Mouse (Mus musculus): ENCODE measurements around the gene Il16. TPM values are rescaled to one million over a fixed set of nuclear protein-coding genes. Genes with fewer than 3 reads are reported as not detected.

Gene Il16
- total RNA-seq, 2 experiments from 2014 or later, result 18.6 to 66.4 TPM

DNA sequence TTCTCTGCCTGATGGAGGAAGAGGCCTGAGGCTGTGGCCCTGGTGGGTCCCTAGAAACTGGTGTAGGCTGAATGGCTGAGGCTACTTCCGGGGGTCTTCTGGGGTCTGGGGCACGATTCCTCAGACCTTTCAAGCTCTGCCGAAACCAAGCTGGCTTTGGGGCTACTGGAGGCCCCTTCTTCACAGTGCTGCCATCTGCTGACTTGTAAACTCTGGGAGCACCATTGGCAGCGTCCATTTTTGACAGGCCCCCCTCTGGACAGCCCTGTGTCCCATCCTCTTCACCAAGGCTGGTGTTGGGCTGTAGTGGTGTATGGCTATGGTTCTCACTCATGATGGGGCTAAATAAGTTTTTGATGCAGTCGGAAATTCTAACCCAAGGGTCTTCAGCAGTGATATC lies 93.0 kb downstream of the Il16 start:
- ATAC-seq (replicated peaks; ENCODE audit: poor library complexity), result no peak

DNA sequence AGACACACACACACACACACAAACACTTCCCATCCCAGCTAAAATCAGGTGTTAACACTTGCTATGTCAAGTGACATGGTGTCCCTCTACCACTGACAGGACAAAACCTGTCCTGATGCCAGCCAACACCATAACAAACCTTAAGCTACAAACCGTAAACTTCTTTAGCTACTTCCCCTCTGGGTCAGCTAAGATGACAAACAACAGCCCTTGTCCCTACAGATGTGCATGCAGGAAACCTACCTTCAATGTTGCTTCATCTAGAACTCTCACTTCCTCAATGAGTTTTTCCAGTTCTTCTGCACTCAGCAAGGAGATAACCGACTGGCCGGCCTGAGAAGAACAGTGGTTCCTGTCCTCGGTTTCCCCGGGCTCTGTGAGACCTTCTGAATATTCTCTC lies 94.9 kb downstream of the Il16 start:
- peak; percentile 59 for ATAC-seq (replicated peaks; ENCODE audit: poor library complexity)

- ATAC-seq (replicated peaks; ENCODE audit: poor library complexity), result no peak
Observed at GRCm38 (mm10) chr7:83648807-83649206, 96.7 kb downstream of the Il16 start.

DNA sequence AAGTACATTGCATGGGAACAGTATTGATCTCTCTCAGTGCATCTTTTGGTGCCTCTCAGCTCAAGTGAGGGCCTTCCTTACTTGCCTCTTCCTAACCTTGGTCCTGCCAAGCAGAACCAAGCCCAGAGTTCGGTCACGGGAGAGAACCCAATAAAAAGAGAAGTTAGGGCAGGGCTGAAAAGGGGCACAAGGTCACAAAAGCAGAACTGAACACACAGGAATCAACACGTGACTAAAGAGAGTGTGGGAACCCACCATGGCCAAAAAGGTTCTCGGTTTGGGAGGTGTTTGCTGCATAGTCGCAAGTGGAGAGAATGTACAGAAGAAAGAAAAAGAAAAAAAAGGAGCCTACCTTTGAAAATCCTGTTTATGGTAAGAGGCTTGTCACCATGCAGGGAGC lies 100.0 kb downstream of the Il16 start:
- peak; percentile 81 for ATAC-seq (replicated peaks; ENCODE audit: poor library complexity)

GRCm38 (mm10) chr7:83644761-83645160 lies 100.8 kb downstream of the Il16 start:
- no peak for ATAC-seq (replicated peaks; ENCODE audit: poor library complexity)

DNA sequence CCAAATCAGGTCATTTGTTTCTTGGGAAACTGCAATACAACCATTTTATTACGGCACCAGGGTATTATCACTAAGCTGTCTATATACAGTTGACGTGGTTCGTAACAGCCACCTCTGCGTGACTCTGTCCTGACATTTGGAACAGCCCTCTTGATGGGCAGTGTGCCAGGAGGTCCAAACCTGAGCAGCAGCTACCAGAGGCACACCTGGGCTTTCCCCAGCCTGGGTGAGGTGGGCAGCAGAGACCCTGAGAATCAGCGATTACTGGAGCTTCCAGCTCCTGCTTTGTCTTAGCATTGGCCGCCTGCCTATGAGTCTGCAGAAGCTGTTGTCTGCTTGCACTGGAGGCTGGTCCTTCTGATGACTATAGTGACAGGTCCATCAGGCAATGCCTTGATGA lies 101.9 kb downstream of the Il16 start:
- no peak for ATAC-seq (replicated peaks; ENCODE audit: poor library complexity)

DNA sequence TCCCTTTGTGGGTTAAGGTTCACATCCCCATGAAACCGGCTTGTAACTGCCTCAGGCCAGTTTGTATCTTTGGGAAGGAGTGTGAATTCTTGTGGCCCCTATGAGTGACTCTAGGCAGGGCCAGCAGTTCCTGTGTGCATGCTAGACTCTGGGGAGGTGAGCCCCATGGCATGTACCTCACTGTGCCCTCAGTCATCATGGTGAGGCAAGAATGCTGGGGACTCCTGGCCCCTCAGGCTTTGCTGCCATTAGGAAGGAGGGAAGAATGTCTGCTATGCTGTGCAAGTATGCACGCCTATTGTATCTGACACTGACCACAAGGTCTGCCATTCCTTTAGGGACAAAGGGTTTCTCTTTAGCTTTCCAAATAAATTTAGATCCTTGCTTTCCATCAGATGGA lies 104.4 kb downstream of the Il16 start:
- ATAC-seq (replicated peaks; ENCODE audit: poor library complexity), result no peak

GRCm38 (mm10) chr7:83640581-83640980 lies 104.9 kb downstream of the Il16 start:
- ATAC-seq (replicated peaks; ENCODE audit: poor library complexity), result no peak

- peak; percentile 72 for ATAC-seq (replicated peaks; ENCODE audit: poor library complexity)
Observed at GRCm38 (mm10) chr7:83639084-83639483, 106.4 kb downstream of the Il16 start.

- ATAC-seq (replicated peaks; ENCODE audit: poor library complexity), result no peak
Observed at GRCm38 (mm10) chr7:83637781-83638583, 107.5 kb downstream of the Il16 start.

DNA sequence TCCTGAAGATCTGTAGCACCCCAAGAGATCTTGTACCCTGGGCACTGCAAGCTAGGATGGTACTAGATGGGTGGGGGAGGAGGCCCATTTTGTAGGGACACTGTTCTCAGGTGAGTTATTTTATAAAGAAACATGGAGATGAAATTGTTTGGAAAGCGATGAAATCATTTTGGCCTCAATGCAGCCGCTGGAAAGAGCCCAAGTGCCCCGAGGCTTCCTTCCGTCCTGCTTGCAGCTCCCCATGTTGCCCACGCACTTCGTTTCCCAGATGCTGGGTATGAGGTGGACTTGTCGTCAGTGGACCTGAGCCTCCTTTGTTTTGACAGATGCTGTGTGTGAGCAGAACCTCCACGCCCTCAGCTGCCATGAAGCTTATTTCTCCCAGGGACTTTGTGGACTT lies 109.1 kb downstream of the Il16 start:
- no peak for ATAC-seq (replicated peaks; ENCODE audit: poor library complexity)

DNA sequence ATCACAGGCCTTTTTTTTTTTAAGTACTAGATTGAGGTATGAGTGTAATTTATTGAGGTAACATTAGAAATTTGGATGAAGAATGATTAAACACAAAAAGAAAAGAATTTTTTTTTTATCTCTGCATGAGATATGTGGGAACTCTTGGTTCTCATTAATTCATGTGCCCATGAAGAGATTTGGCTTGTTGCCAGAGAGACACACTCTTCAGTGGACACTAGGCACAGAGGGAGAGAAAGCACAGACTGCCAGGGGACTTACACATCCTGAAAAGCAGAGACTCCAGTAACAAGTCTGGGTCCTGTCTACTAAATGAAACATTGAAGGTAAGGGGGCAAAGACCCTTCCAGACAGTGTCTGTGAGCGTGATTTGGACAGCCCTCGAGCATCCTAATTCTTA lies 109.8 kb downstream of the Il16 start:
- no peak for ATAC-seq (replicated peaks; ENCODE audit: poor library complexity)

DNA sequence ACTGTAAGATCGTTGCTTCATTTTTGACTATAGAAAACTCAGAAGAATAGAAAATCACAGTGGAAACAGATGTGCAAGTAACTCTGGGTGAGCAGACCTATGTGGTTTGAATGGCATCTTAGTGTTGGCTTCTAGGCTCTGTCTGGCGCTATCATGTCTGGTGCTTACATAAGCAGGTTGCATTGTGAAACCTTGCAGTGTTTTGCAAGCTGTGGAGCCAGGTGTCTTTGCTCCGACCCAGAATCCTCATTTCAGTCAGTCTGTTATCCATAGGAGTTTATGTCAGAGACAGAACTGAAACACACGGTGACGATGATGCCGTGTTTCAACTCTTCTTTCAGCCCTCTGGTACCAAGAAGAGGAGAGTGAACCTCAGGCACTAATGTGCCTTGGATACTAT lies 111.7 kb downstream of the Il16 start:
- ATAC-seq (replicated peaks; ENCODE audit: poor library complexity), result no peak

DNA sequence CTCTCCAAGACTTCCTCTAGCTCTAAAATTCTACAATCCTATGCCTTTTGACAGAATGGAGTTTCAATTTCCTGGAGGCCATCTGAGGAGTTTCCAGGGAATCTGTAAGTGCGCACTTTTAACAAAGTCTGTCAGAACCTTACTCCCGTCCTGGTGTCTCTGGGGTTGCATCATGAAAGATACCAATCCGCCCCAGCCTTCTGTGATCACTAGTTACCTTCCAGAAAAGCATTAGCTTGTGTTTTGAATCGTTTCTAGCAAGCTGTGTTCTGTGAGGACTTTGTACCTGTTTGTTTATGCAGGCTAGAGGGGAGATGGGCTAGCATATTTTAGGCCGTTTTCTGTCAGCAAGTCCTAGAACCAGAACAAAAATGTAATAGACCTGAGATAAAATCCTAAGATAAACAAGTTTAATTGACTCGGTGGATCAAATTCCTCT lies 112.8 kb downstream of the Il16 start:
- ATAC-seq (replicated peaks; ENCODE audit: poor library complexity), result no peak

DNA sequence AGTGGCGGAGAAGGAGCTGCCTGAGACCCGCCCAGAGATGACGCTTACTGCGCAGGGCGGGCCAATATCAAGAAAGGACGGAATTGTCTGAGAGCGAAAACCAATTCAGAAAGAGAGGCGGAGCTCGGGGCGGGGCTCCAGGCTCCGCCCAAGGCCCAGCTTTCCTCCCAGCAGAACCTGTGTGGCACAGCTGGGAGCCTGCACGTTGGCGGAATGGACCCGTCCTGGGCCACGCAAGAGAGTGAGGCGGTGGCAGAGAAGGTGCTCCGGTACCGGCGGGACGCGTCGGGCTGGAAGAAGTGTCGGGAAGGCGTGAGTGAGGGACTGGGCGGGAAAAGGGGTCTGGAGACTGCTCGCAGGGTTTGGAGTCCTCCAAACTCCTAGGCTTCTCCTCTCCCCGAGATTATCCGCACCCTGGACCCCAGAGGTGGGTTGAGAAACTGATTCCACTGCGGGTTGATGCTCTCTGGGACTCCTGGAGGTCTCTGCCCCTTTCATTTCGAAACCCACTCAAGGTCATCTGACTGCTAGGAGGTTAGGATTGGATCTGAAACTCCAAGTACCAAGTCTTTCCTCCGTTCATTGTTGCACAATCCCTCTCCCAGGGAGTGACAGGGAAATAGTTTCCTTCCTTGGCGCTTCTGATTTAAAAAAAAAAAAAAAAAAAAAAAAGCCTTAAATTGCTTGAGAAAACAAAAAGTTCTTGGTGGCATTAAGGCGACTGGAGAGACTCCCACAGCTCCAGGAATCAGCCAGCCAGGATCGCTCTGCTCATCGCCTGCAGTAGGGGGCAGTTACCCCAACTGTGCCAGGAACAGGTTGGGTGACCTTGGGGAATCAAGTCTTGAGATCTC lies 113.5 kb downstream of the Il16 start, which contains the start of gene Stard5:
Gene Stard5, plus strand, starts transcription at position 132 of the 854 bp plus-strand sequence.
- ATAC-seq (replicated peaks; ENCODE audit: poor library complexity), result peak; percentile 93

DNA sequence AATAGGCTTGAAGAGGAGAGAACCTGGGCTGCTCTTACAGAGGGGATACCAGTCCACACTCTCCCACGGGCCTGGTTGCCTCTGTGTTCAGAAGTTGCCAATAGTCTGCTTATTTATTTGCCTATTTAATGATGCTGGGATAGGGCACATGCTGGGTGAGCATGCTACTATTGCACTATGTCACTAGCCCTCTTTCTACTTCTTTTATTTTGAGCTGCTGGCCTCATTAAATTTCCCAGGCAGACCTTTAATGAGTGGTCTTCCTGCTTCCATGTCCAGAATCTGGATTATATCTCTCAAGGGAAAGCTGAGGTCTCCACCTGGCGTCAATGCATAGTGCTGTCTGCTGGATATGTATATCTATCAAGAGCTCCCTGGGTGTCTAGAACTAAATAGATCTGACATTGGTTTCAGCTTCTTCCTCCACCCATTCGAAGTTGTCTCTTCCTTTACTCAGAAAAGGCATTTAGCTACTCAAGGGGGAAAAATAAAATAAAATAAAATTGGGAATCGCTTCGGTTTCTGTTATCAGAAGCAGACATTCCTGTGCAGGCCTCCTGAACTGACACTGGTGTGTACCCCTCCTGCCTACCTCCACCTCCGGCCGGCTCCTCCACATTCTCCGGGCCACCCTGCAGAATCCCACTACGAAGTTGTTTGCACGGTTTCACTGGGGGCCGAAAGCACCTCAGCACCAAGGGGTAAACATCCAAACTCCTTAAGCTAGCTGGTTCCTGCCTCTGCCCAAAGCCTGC lies 114.3 kb downstream of the Il16 start:
- no peak for ATAC-seq (replicated peaks; ENCODE audit: poor library complexity)

- ATAC-seq (replicated peaks; ENCODE audit: poor library complexity), result no peak
Observed at GRCm38 (mm10) chr7:83627369-83627768, 118.2 kb downstream of the Il16 start.

- no peak for ATAC-seq (replicated peaks; ENCODE audit: poor library complexity)
Observed at GRCm38 (mm10) chr7:83626557-83627257, 118.8 kb downstream of the Il16 start.

- no peak for ATAC-seq (replicated peaks; ENCODE audit: poor library complexity)
Observed at GRCm38 (mm10) chr7:83624065-83624464, 121.5 kb downstream of the Il16 start.

- ATAC-seq (replicated peaks; ENCODE audit: poor library complexity), result no peak
Observed at GRCm38 (mm10) chr7:83622582-83622981, 122.9 kb downstream of the Il16 start.

- no peak for ATAC-seq (replicated peaks; ENCODE audit: poor library complexity)
Observed at GRCm38 (mm10) chr7:83618709-83619108, 126.8 kb downstream of the Il16 start.
